Mouse (Mus musculus) sigmoid colon, adult 10 weeks (tissue): ENCODE data around the gene Etnk2. TPM values are rescaled to one million over a fixed set of nuclear protein-coding genes. Genes with fewer than 3 reads are reported as not detected.

Experiments used
- polyA plus RNA-seq: library from polyadenylated mRNA; stranded (reverse); fragments of 350-450 nt; fragmentation: Illumina TruSeq; extraction: RNeasy Lipid Tissue Mini Kit (QIAGEN cat#74804); gene quantifications from one replicate; pipeline ENCODE4 v1.2.3, GENCODE M21; 2014; ENCODE audit warnings: low read depth, low replicate concordance

Etnk2 gene
- polyA plus RNA-seq: not detected

DNA sequence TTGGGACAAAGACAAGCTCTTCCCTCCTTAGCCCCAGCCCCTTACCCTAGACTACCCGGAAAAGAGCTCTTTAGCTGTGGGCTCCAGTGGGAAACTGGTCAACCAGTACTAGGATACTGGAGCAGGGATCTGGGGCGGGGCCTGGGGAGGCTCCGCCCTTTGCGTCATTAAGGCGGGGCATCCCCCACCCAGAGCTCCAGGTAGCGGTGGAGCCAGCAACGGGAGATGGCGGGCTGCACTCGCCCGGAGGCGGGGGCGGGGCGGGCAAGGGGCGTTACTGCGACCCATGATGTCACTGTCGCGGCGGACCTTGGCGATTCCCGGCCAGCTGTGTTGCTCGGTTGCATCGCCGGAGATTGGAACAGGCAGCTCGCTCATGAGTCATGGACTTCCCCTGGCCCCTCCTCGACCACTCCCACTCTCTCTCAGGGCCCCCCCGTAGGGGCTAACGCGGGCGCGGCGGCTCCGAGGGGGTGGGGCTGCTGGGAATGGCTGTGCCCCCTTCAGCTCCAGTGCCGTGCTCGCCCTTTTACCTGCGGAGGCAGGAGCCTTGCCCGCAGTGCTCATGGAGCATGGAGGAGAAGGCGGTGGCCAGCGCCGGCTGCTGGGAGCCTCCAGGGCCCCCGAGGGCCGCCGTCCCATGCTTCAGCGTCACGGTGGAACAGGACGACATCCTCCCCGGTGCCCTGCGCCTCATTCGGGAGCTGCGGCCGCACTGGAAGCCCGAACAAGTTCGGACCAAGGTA, at the start of gene Etnk2:
TSS of gene Etnk2 (plus strand) at position 297 of the 746 bp plus-strand sequence.

DNA sequence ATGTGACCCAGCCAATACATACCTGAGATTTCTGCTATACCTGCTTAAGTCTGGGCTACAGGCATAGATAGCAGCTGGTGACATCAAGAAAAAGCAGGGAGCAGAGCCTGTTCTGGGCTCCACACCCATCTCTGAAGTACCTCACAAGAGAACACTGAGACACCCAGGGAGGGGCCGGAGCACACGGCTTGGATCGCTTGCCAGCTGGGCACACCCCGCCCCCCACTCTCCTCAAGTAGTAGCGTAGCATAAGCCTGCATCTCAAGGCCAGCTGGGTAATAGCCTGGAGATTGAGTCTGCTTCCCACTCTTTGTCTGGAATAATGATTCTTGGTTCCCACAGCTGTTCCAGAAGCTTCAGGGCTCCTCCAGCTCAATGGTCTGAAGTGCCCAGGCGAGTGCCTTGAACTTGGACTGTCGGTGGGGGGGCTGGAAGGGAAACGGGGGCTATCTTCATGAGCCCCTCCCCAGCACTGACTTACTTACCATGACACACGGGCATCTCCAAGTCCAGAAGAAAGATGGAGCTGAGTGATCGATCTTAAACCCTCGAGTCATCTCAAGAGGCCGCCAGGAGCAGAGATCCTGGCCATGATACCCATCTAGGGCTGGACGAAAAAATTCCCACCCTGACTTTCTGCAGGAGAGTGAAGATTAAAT, 42.0 kb upstream of the Etnk2 start, which contains the start of gene Kiss1:
TSS of gene Kiss1 (plus strand) at position 609 of the 659 bp plus-strand sequence.

DNA sequence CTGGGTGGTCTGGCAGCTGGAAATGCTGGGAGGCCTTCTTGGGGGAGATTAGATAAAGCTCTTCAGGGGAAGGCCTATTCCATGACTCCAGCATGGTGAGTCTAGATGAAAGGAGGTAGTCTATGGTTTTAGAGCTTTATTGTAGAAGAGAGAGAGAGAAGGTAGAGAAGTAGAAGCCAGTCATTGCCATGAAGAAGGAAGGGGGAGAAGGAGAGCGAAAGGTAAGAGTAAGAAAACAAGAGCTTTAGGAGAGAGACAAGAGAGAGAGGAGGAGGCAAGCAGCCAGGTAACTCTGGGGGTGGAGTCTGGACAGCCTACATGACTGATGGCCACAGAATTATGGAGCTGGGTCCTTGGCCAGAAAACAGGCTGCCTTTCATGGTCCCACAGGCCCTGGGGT, 13.2 kb upstream of the Etnk2 start, which contains the start of gene Ren1:
TSS of gene Ren1 (plus strand) at position 301 of the 400 bp plus-strand sequence.

DNA sequence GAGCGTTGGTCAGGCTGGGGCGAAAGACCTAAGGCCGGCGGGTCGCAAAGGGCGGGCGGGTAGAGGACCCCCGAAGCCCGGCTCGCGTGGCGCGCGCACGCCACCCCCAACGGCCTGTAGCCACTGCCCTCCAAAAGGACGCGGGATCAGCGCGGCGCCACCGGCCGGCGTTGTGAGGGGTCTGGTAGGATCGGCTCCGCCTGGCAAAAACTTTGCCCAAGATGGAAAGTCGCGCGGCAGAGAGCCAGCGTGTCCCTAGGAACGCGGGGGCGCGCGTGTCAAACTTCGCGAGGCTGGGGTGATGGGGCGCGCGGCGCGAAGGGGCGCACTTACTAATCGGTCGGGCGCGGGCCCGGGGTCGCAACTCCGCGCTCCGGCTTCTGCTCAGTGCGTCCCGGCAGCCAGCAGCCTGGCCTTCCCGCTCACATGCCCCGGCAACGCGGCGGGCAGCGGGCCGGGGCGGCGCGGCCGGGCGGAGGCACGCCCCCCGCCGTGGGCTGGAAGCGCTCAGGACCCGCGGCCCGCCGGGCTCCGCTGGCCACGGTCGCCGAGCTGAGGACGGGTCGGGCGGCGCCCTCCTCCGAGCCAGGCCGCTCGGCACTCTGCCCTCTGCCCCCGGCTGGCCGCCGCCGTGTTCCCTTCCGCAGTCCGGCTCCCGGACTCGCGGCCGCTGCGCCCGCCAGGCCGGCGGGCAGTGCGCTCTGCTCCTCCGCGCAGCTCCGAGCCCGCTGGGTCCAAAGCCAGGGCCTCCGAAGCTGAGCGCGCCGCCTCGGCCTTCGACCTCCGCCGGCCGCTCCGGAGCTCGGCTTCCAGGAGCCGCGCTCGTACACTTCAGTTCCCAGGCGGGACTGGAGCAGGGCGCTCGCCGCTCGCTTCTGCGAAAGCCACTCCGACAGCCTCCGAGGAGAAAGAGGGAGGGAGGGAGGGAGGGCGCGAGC, 60.4 kb downstream of the Etnk2 start, which contains the start of gene Sox13:
TSS of gene Sox13 (minus strand) at position 835 of the 938 bp plus-strand sequence.

Other genes with a start within 250 kb of the Etnk2 start
- gene Ppp1r15b, start 232.4 kb upstream of the Etnk2 start, polyA plus RNA-seq: 146 TPM
- 93.9 TPM for gene Plekha6, start 199.4 kb upstream of the Etnk2 start, polyA plus RNA-seq
- 4.7 TPM for gene Golt1a, start 53.8 kb upstream of the Etnk2 start, polyA plus RNA-seq
- gene Kiss1, start 41.7 kb upstream of the Etnk2 start, polyA plus RNA-seq: not detected
- not detected for gene Ren1, start 13.1 kb upstream of the Etnk2 start, polyA plus RNA-seq
- 3.3 TPM for gene Sox13, start 60.8 kb downstream of the Etnk2 start, polyA plus RNA-seq
- 484 TPM for gene Snrpe, start 246.7 kb downstream of the Etnk2 start, polyA plus RNA-seq